ENCODE assay signal across 8 mouse cellular contexts in the genomic region with DNA sequence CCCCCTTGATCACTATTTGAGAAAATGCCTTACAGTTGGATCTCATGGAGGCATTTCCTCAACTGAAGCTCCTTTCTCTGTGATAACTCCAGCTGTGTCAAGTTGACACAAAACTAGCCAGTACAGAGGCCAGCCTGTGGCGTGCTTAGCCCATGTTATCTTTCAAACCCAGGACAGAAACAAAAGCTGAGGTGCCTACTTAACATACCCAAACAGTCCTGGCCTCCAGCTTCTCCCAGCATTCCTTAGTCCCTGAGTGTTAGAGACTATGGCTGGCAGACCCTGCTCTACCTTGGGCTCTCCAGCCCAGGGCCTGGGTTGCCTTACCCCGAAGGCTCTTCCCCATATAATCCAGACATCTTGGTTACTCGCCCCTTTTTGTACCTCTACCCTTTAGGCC. TPM values are rescaled to one million over a fixed set of nuclear protein-coding genes. Genes with fewer than 3 reads are reported as not detected.
DNase-seq lines count a peak whose midpoint lies in the region; ATAC-seq and TF ChIP-seq lines count a peak whose summit lies in the region.
"Not testable (repeated sequence)": the region's sequence is repeated elsewhere in the genome, so short reads cannot be mapped to it uniquely, and the experiment has no call there.

No protein-coding gene starts in this region.

- not testable (repeated sequence) for H3K4me2 ChIP-seq in heart, embryonic 12.5 days; heart, embryonic 15.5 days; kidney, postnatal 0 days (ENCODE audit: low read length); liver, embryonic 13.5 days; liver, embryonic 16.5 days (ENCODE audit: low read depth, low read length)

- TF ChIP-seq POLR2A in bone marrow, adult 2 months (IDR thresholded peaks at IDR 0.05; ENCODE audit: borderline replicate concordance, control insufficient read depth, low read depth, low read length); kidney, adult 2 months (IDR thresholded peaks at IDR 0.05; ENCODE audit: low read depth, low read length); testis, adult 2 months (IDR thresholded peaks at IDR 0.05; ENCODE audit: control insufficient read depth, low read depth, low read length): not testable (repeated sequence)

- H3K9ac ChIP-seq in heart, embryonic 12.5 days; heart, embryonic 15.5 days; kidney, postnatal 0 days (ENCODE audit: low read depth, low read length); liver, embryonic 13.5 days; liver, embryonic 16.5 days (ENCODE audit: low read depth, low read length): not testable (repeated sequence)

- not testable (repeated sequence) for H3K4me1 ChIP-seq in bone marrow, adult 2 months (ENCODE audit: control insufficient read depth, insufficient read depth, low read length); testis, adult 2 months (ENCODE audit: control insufficient read depth, insufficient read depth, low read length)
- peaks cover 27% of the 10 kb centered on the region for H3K4me1 ChIP-seq in heart, embryonic 12.5 days (replicated peaks)
- peaks cover 19% of the 10 kb centered on the region for H3K4me1 ChIP-seq in heart, embryonic 15.5 days (replicated peaks)
- peaks cover 46% of the 10 kb centered on the region for H3K4me1 ChIP-seq in kidney, adult 2 months (ENCODE audit: control insufficient read depth, insufficient read depth, low read length)
- peaks cover 13% of the 10 kb centered on the region; the same call in 1 of the 2 replicates for H3K4me1 ChIP-seq in kidney, postnatal 0 days (replicated peaks; ENCODE audit: insufficient read depth, low read length)
- H3K4me1 ChIP-seq in liver, embryonic 13.5 days (replicated peaks): peaks cover 37% of the 10 kb centered on the region
- H3K4me1 ChIP-seq in liver, embryonic 16.5 days (ENCODE audit: control insufficient read depth, low read depth, low read length): peaks cover 21% of the 10 kb centered on the region

- DNase-seq in kidney, adult 2 months; kidney, postnatal 0 days (ENCODE audit: low spot score); liver, embryonic 13.5 days: not testable (repeated sequence)

- WGBS in bone marrow, adult 2 months: 73% methylated on average over 3 of the region's 3 CpGs
- WGBS in heart, embryonic 12.5 days: 73% methylated on average over 3 of the region's 3 CpGs
- WGBS in heart, embryonic 15.5 days: 80% methylated on average over 3 of the region's 3 CpGs
- WGBS in kidney, adult 2 months: 66% methylated on average over 3 of the region's 3 CpGs
- 91% methylated on average over 3 of the region's 3 CpGs for WGBS in kidney, postnatal 0 days
- WGBS in liver, embryonic 13.5 days (ENCODE audit: insufficient replicate concordance): 49% methylated on average over 3 of the region's 3 CpGs
- 53% methylated on average over 3 of the region's 3 CpGs for WGBS in liver, embryonic 16.5 days (ENCODE audit: insufficient replicate concordance)

- not testable (repeated sequence) for H3K9me3 ChIP-seq in heart, embryonic 12.5 days (replicated peaks); heart, embryonic 15.5 days (replicated peaks); kidney, postnatal 0 days (replicated peaks; ENCODE audit: low read length); liver, embryonic 13.5 days (replicated peaks); liver, embryonic 16.5 days (replicated peaks; ENCODE audit: control insufficient read depth, low read length)

- not testable (repeated sequence) for H3K27me3 ChIP-seq in heart, embryonic 12.5 days (replicated peaks); heart, embryonic 15.5 days; kidney, adult 2 months (replicated peaks; ENCODE audit: control insufficient read depth, insufficient read depth, low read length); kidney, postnatal 0 days (ENCODE audit: insufficient read depth, low read length); liver, embryonic 13.5 days; liver, embryonic 16.5 days (ENCODE audit: control insufficient read depth, insufficient read depth, low read depth, low read length); testis, adult 2 months (ENCODE audit: control insufficient read depth, insufficient read depth, low read length)

- 0 out of 2 replicates have a peak overlapping the region, but pooled peaks have one; percentile 24 for H3K27ac ChIP-seq in bone marrow, adult 2 months (ENCODE audit: control insufficient read depth, insufficient read depth, low read depth, low read length, poor library complexity)
- peak overlapping the region; percentile 92 for H3K27ac ChIP-seq in heart, embryonic 12.5 days (ENCODE audit: poor library complexity, severe bottlenecking)
- peak overlapping the region; percentile 71 for H3K27ac ChIP-seq in heart, embryonic 15.5 days
- H3K27ac ChIP-seq in kidney, adult 2 months (ENCODE audit: insufficient read depth, low read depth, low read length): peak overlapping the region; percentile 25; the same call in 1 of the 2 replicates
- H3K27ac ChIP-seq in kidney, postnatal 0 days: peak overlapping the region; percentile 67; the same call in 1 of the 2 replicates
- H3K27ac ChIP-seq in liver, embryonic 13.5 days: peak overlapping the region; percentile 84
- H3K27ac ChIP-seq in liver, embryonic 16.5 days (ENCODE audit: low read length): peak overlapping the region; percentile 32; the same call in 1 of the 2 replicates
- H3K27ac ChIP-seq in testis, adult 2 months (ENCODE audit: control insufficient read depth, insufficient read depth, low read depth, low read length): 0 out of 2 replicates have a peak overlapping the region, but pooled peaks have one; percentile 20

- ATAC-seq in heart, embryonic 12.5 days (ENCODE audit: insufficient number of reproducible peaks, low FRiP score): 0 out of 2 replicates have a peak, but pooled peaks have one; percentile 38
- not testable (repeated sequence) for ATAC-seq in heart, embryonic 15.5 days (replicated peaks; ENCODE audit: insufficient number of reproducible peaks, insufficient read depth, low FRiP score, low read depth); kidney, postnatal 0 days (replicated peaks; ENCODE audit: low FRiP score, low read depth)
- ATAC-seq in liver, embryonic 13.5 days (ENCODE audit: low read depth): peak; percentile 57
- ATAC-seq in liver, embryonic 16.5 days (ENCODE audit: low read depth): peak; percentile 31; the same call in 1 of the 2 replicates

- TF ChIP-seq CTCF in bone marrow, adult 2 months (IDR thresholded peaks at IDR 0.05; ENCODE audit: control insufficient read depth, insufficient read depth, low read length); kidney, adult 2 months (conservative IDR thresholded peaks at IDR 0.05; ENCODE audit: insufficient read depth, insufficient read length, low read depth, low read length); kidney, postnatal 0 days (IDR thresholded peaks at IDR 0.05; ENCODE audit: low read depth); testis, adult 2 months (IDR thresholded peaks at IDR 0.05; ENCODE audit: control insufficient read depth, insufficient read depth, insufficient replicate concordance, low read depth, low read length): not testable (repeated sequence)

- peaks cover 34% of the 10 kb centered on the region for H3K36me3 ChIP-seq in heart, embryonic 12.5 days
- peaks cover 17% of the 10 kb centered on the region; the same call in 1 of the 2 replicates for H3K36me3 ChIP-seq in heart, embryonic 15.5 days
- H3K36me3 ChIP-seq in kidney, adult 2 months (ENCODE audit: control insufficient read depth, insufficient read depth, low read length): peaks cover 10% of the 10 kb centered on the region
- H3K36me3 ChIP-seq in kidney, postnatal 0 days (ENCODE audit: insufficient read depth, low read length); liver, embryonic 16.5 days (ENCODE audit: control insufficient read depth, insufficient read depth); testis, adult 2 months (ENCODE audit: control insufficient read depth, insufficient read depth, low read length): not testable (repeated sequence)
- peaks cover 50% of the 10 kb centered on the region for H3K36me3 ChIP-seq in liver, embryonic 13.5 days

- not testable (repeated sequence) for H3K4me3 ChIP-seq in bone marrow, adult 2 months (replicated peaks; ENCODE audit: control insufficient read depth, low read depth, low read length); heart, embryonic 12.5 days; heart, embryonic 15.5 days; kidney, adult 2 months (ENCODE audit: insufficient read depth, low read depth, low read length); kidney, postnatal 0 days (replicated peaks; ENCODE audit: low read depth, low read length); liver, embryonic 13.5 days (replicated peaks); liver, embryonic 16.5 days (ENCODE audit: low read depth, low read length); testis, adult 2 months (ENCODE audit: control insufficient read depth, low read depth, low read length)

RNA-seq across cellular contexts. Expression of gene Slc25a30, which starts 14.4 kb away (rescaled TPM):
- 4.3 and 6.7 TPM in 2 replicates for polyA plus RNA-seq in bone marrow, adult 2 months (2011; ENCODE audit: insufficient read depth, insufficient read length, low replicate concordance, missing spikeins)
- 5.5 and 6.0 TPM in 2 replicates for polyA plus RNA-seq in heart, embryonic 12.5 days (2016; fragmentation: Nextera tagmentation; extraction: Ambion mirVana)
- 5.6 and 5.8 TPM in 2 replicates for polyA plus RNA-seq in heart, embryonic 15.5 days (2015; fragmentation: Nextera tagmentation; extraction: Ambion mirVana)
- 26.3 and 29.6 TPM in 2 replicates for polyA plus RNA-seq in kidney, adult 2 months (2012; rRNA removed)
- polyA plus RNA-seq in kidney, postnatal 0 days (2015; fragmentation: Nextera tagmentation; extraction: Ambion mirVana): 22.7 and 24.3 TPM in 2 replicates
- polyA plus RNA-seq in liver, embryonic 13.5 days (2015; fragmentation: Nextera tagmentation; extraction: Ambion mirVana): 3.3 and 3.4 TPM in 2 replicates
- polyA plus RNA-seq in liver, embryonic 16.5 days (2015; fragmentation: Nextera tagmentation; extraction: Ambion mirVana): 1.3 and 1.6 TPM in 2 replicates
- 12.5 and 16.5 TPM in 2 replicates for polyA plus RNA-seq in testis, adult 2 months (2012; rRNA removed)

RNA-seq across cellular contexts. Expression of gene Cog3, which starts 18.1 kb away (rescaled TPM):
- polyA plus RNA-seq in bone marrow, adult 2 months (2011; ENCODE audit: insufficient read depth, insufficient read length, low replicate concordance, missing spikeins): 9.5 and 12.2 TPM in 2 replicates
- polyA plus RNA-seq in heart, embryonic 12.5 days (2016; fragmentation: Nextera tagmentation; extraction: Ambion mirVana): 18.0 TPM in 2 replicates
- 11.8 and 14.3 TPM in 2 replicates for polyA plus RNA-seq in heart, embryonic 15.5 days (2015; fragmentation: Nextera tagmentation; extraction: Ambion mirVana)
- 7.8 and 10.0 TPM in 2 replicates for polyA plus RNA-seq in kidney, adult 2 months (2012; rRNA removed)
- 16.3 and 16.6 TPM in 2 replicates for polyA plus RNA-seq in kidney, postnatal 0 days (2015; fragmentation: Nextera tagmentation; extraction: Ambion mirVana)
- 6.9 and 8.1 TPM in 2 replicates for polyA plus RNA-seq in liver, embryonic 13.5 days (2015; fragmentation: Nextera tagmentation; extraction: Ambion mirVana)
- 6.4 and 7.0 TPM in 2 replicates for polyA plus RNA-seq in liver, embryonic 16.5 days (2015; fragmentation: Nextera tagmentation; extraction: Ambion mirVana)
- 9.2 and 10.1 TPM in 2 replicates for polyA plus RNA-seq in testis, adult 2 months (2012; rRNA removed)

Comparison
In these comparisons a context has a peak if more than half of its experiments do, and no peak if none do; other contexts are left out.
1. H3K27ac ChIP-seq: peak in every context shown above with its lines; median percentile 92 in heart, embryonic 12.5 days; 84 in liver, embryonic 13.5 days; 71 in heart, embryonic 15.5 days; 67 in kidney, postnatal 0 days; 32 in liver, embryonic 16.5 days; 25 in kidney, adult 2 months; 24 in bone marrow, adult 2 months; 20 in testis, adult 2 months.